Comparison of ENCODE assay signal across 7 mouse cellular contexts in genomic region chr11:72214591-72215409, GRCm38 (mm10). TPM values are rescaled to one million over a fixed set of nuclear protein-coding genes. Genes with fewer than 3 reads are reported as not detected.
DNase-seq lines count a peak whose midpoint lies in the region; ATAC-seq lines count a peak whose summit lies in the region.

No protein-coding gene starts in this region.

- H3K4me2 ChIP-seq in limb, embryonic 11.5 days (ENCODE audit: low read depth, severe bottlenecking), result peak overlapping the region; percentile 69
- H3K4me2 ChIP-seq in midbrain, embryonic 14.5 days (ENCODE audit: low read length), result peak overlapping the region; percentile 72

- 1% methylated on average over 51 of the region's 51 CpGs for whole genome bisulfite sequencing in embryonic facial prominence, embryonic 10.5 days
- WGBS in limb, embryonic 11.5 days, result 1% methylated on average over 51 of the region's 51 CpGs
- under 1% methylated on average over 51 of the region's 51 CpGs for WGBS in midbrain, embryonic 14.5 days

- H3K9ac ChIP-seq in limb, embryonic 11.5 days (ENCODE audit: low read length), result peak overlapping the region; percentile 78
- H3K9ac ChIP-seq in midbrain, embryonic 14.5 days (replicated peaks; ENCODE audit: low read length), result peak overlapping the region; percentile 69

- no peaks in the 10 kb centered on the region for H3K27me3 ChIP-seq in embryonic facial prominence, embryonic 10.5 days (replicated peaks; ENCODE audit: low read depth, poor library complexity, severe bottlenecking)
- H3K27me3 ChIP-seq in limb, embryonic 11.5 days (ENCODE audit: control insufficient read depth, insufficient read depth, low read length), result no peaks in the 10 kb centered on the region
- H3K27me3 ChIP-seq in midbrain, embryonic 14.5 days (ENCODE audit: control insufficient read depth, insufficient read depth, low read length), result no peaks in the 10 kb centered on the region

- peak; percentile 94 for ATAC-seq in limb, embryonic 11.5 days (ENCODE audit: insufficient number of reproducible peaks, low FRiP score, low TSS enrichment, low read depth)
- ATAC-seq in midbrain, embryonic 14.5 days (ENCODE audit: low FRiP score, low TSS enrichment), result peak; percentile 95

- H3K4me3 ChIP-seq in embryonic facial prominence, embryonic 10.5 days, result peak overlapping the region; percentile 82
- peak overlapping the region; percentile 81 for H3K4me3 ChIP-seq in limb, embryonic 11.5 days (ENCODE audit: low read depth, low read length)
- peak overlapping the region; percentile 84 for H3K4me3 ChIP-seq in midbrain, embryonic 14.5 days (replicated peaks; ENCODE audit: low read depth, low read length)

- H3K4me1 ChIP-seq in embryonic facial prominence, embryonic 10.5 days, result peaks cover 16% of the 10 kb centered on the region
- 0 out of 2 replicates have a peak, but pooled peaks cover 2% of the 10 kb centered on the region for H3K4me1 ChIP-seq in limb, embryonic 11.5 days (ENCODE audit: control insufficient read depth, insufficient read depth, low read length)
- peaks cover 22% of the 10 kb centered on the region for H3K4me1 ChIP-seq in midbrain, embryonic 14.5 days (ENCODE audit: control insufficient read depth, insufficient read depth, low read length)

- peaks cover 33% of the 10 kb centered on the region for H3K36me3 ChIP-seq in embryonic facial prominence, embryonic 10.5 days (replicated peaks)
- peaks cover 5% of the 10 kb centered on the region; the same call in 1 of the 2 replicates for H3K36me3 ChIP-seq in limb, embryonic 11.5 days (ENCODE audit: control insufficient read depth, insufficient read depth, low read length)
- peaks cover 28% of the 10 kb centered on the region for H3K36me3 ChIP-seq in midbrain, embryonic 14.5 days (ENCODE audit: control insufficient read depth, insufficient read depth, low read length)

- H3K9me3 ChIP-seq in embryonic facial prominence, embryonic 10.5 days, result no peaks in the 10 kb centered on the region
- no peaks in the 10 kb centered on the region for H3K9me3 ChIP-seq in limb, embryonic 11.5 days (ENCODE audit: control insufficient read depth, low read length)
- H3K9me3 ChIP-seq in midbrain, embryonic 14.5 days (ENCODE audit: control insufficient read depth, low read length), result no peaks in the 10 kb centered on the region

- peak; percentile 96 for DNase-seq in adrenal gland, postnatal 10 days
- DNase-seq in embryonic facial prominence, embryonic 10.5 days (ENCODE audit: low spot score), result peak; percentile 99
- peak; percentile 100 for DNase-seq in heart, adult 11 months
- DNase-seq in kidney, adult 18-20 months, result peak; percentile 95
- peak; percentile 98 for DNase-seq in limb, embryonic 11.5 days (ENCODE audit: low spot score)
- DNase-seq in midbrain, embryonic 14.5 days, result peak; percentile 99
- peak; percentile 86 to 91 for DNase-seq in spleen, adult 18-20 months

- peak overlapping the region; percentile 83 for H3K27ac ChIP-seq in embryonic facial prominence, embryonic 10.5 days (replicated peaks)
- 0 out of 2 replicates have a peak overlapping the region, but pooled peaks have one; percentile 36 for H3K27ac ChIP-seq in limb, embryonic 11.5 days (replicated peaks; ENCODE audit: low read depth, low read length)
- H3K27ac ChIP-seq in midbrain, embryonic 14.5 days (replicated peaks; ENCODE audit: low read depth, low read length), result peak overlapping the region; percentile 84

RNA-seq across cellular contexts. Expression of gene Med31, which starts 0.6 kb away (rescaled TPM):
- total RNA-seq in adrenal gland, postnatal 10 days (2021), result 10 to 100 TPM; 12.3 to 14.4 TPM
- 46.7 and 50.8 TPM in 2 replicates for polyA plus RNA-seq in embryonic facial prominence, embryonic 10.5 days (2016; fragmentation: Nextera tagmentation; extraction: Ambion mirVana)
- polyA plus RNA-seq in limb, embryonic 11.5 days (2014; fragmentation: Nextera tagmentation; extraction: Ambion mirVana), result 46.3 and 52.7 TPM in 2 replicates
- 61.1 and 68.5 TPM in 2 replicates for polyA plus RNA-seq in midbrain, embryonic 14.5 days (2014; fragmentation: Nextera tagmentation; extraction: Ambion mirVana)

RNA-seq across cellular contexts. Expression of gene Txndc17, which starts 7.5 kb away (rescaled TPM):
- total RNA-seq in adrenal gland, postnatal 10 days (2021), result 10 to 100 TPM; 61.5 to 64.0 TPM
- 180 TPM in 2 replicates for polyA plus RNA-seq in embryonic facial prominence, embryonic 10.5 days (2016; fragmentation: Nextera tagmentation; extraction: Ambion mirVana)
- 184 and 188 TPM in 2 replicates for polyA plus RNA-seq in limb, embryonic 11.5 days (2014; fragmentation: Nextera tagmentation; extraction: Ambion mirVana)
- polyA plus RNA-seq in midbrain, embryonic 14.5 days (2014; fragmentation: Nextera tagmentation; extraction: Ambion mirVana), result 137 and 150 TPM in 2 replicates

RNA-seq across cellular contexts. Expression of gene 4933427D14Rik, which starts 7.5 kb away (rescaled TPM):
- 10 to 100 TPM in 1 of 2 experiments, 1 to 10 TPM in 1; 6.1 to 10.9 TPM for total RNA-seq in adrenal gland, postnatal 10 days (2021)
- 17.1 and 19.9 TPM in 2 replicates for polyA plus RNA-seq in embryonic facial prominence, embryonic 10.5 days (2016; fragmentation: Nextera tagmentation; extraction: Ambion mirVana)
- polyA plus RNA-seq in limb, embryonic 11.5 days (2014; fragmentation: Nextera tagmentation; extraction: Ambion mirVana), result 9.9 and 11.0 TPM in 2 replicates
- 16.9 and 22.2 TPM in 2 replicates for polyA plus RNA-seq in midbrain, embryonic 14.5 days (2014; fragmentation: Nextera tagmentation; extraction: Ambion mirVana)

RNA-seq across cellular contexts. Expression of gene Gm43951, which starts 8.2 kb away (rescaled TPM):
- total RNA-seq in adrenal gland, postnatal 10 days (2021), result 1 to 10 TPM in 1 of 2 experiments, under 1 TPM in 1; 0.57 to 1.2 TPM
- 0.72 and 0.83 TPM in 2 replicates for polyA plus RNA-seq in embryonic facial prominence, embryonic 10.5 days (2016; fragmentation: Nextera tagmentation; extraction: Ambion mirVana)
- polyA plus RNA-seq in limb, embryonic 11.5 days (2014; fragmentation: Nextera tagmentation; extraction: Ambion mirVana), result 0.09 and 0.23 TPM in 2 replicates
- polyA plus RNA-seq in midbrain, embryonic 14.5 days (2014; fragmentation: Nextera tagmentation; extraction: Ambion mirVana), result 0.12 and 0.19 TPM in 2 replicates

RNA-seq across cellular contexts. Expression of gene Slc13a5, which starts 52.2 kb away (rescaled TPM):
- total RNA-seq in adrenal gland, postnatal 10 days (2021), result 1 to 10 TPM in 1 of 2 experiments, under 1 TPM in 1; 0.15 to 1.4 TPM
- polyA plus RNA-seq in embryonic facial prominence, embryonic 10.5 days (2016; fragmentation: Nextera tagmentation; extraction: Ambion mirVana), result 0.10 and 0.14 TPM in 2 replicates
- polyA plus RNA-seq in limb, embryonic 11.5 days (2014; fragmentation: Nextera tagmentation; extraction: Ambion mirVana), result 0.11 TPM in 1 of 2 replicates, not detected in the other
- 1.0 and 2.0 TPM in 2 replicates for polyA plus RNA-seq in midbrain, embryonic 14.5 days (2014; fragmentation: Nextera tagmentation; extraction: Ambion mirVana)

Comparison
In these comparisons a context has a peak if more than half of its experiments do, and no peak if none do; other contexts are left out.
1. Peak in every context shown above with its lines: DNase-seq, ATAC-seq, H3K4me3 ChIP-seq and H3K27ac ChIP-seq.